In genomic region chr6:97485886-97486386, GRCm38 (mm10) we compare ENCODE assay signal across 15 mouse cellular contexts.
A peak's percentile ranks its signal among the peaks of the same experiment; 100 is the strongest.
DNase-seq lines count a peak whose midpoint lies in the region; ATAC-seq and TF ChIP-seq lines count a peak whose summit lies in the region.
"Had no signal": no experiment of that assay in that cellular context is flagged by ENCODE, and none has a peak within 500 bp of the region (broad histone marks: within the 10 kb centered on the region; RNA-seq: fewer than 3 reads in every experiment).

No protein-coding gene starts in this region.

- no peak overlapping the region for H3K9ac ChIP-seq in hindbrain, postnatal 0 days (replicated peaks; ENCODE audit: low read length)
- no peak overlapping the region for H3K9ac ChIP-seq in midbrain, postnatal 0 days (replicated peaks; ENCODE audit: low read length, poor library complexity, severe bottlenecking)
- no peak overlapping the region for H3K9ac ChIP-seq in midbrain, embryonic 16.5 days (ENCODE audit: low read depth, low read length)
- H3K9ac ChIP-seq: forebrain, embryonic 15.5 days; intestine, embryonic 15.5 days; liver, postnatal 0 days had no signal

- H3K4me1 ChIP-seq in hindbrain, postnatal 0 days (ENCODE audit: insufficient read depth, low read length), result peaks cover 18% of the 10 kb centered on the region
- peaks cover 24% of the 10 kb centered on the region for H3K4me1 ChIP-seq in hindbrain, embryonic 10.5 days (replicated peaks)
- H3K4me1 ChIP-seq in midbrain, postnatal 0 days (ENCODE audit: insufficient read depth, low read length), result peaks cover 5% of the 10 kb centered on the region; the same call in 1 of the 2 replicates
- H3K4me1 ChIP-seq in midbrain, embryonic 16.5 days (ENCODE audit: control insufficient read depth, insufficient read depth, low read length), result peaks cover 16% of the 10 kb centered on the region

- no peaks in the 10 kb centered on the region for H3K9me3 ChIP-seq in hindbrain, postnatal 0 days (ENCODE audit: low read length)
- H3K9me3 ChIP-seq in hindbrain, embryonic 10.5 days, result no peaks in the 10 kb centered on the region
- H3K9me3 ChIP-seq in midbrain, postnatal 0 days (ENCODE audit: low read length), result no peaks in the 10 kb centered on the region
- no peaks in the 10 kb centered on the region for H3K9me3 ChIP-seq in midbrain, embryonic 16.5 days (replicated peaks; ENCODE audit: control insufficient read depth, low read length, poor library complexity, severe bottlenecking)
- H3K9me3 ChIP-seq: forebrain, embryonic 15.5 days; intestine, embryonic 15.5 days; limb, embryonic 13.5 days had no signal

- H3K27ac ChIP-seq in hindbrain, postnatal 0 days, result no peak overlapping the region
- no peak overlapping the region for H3K27ac ChIP-seq in hindbrain, embryonic 10.5 days
- no peak overlapping the region for H3K27ac ChIP-seq in midbrain, postnatal 0 days (ENCODE audit: low read depth, low read length)
- H3K27ac ChIP-seq in midbrain, embryonic 16.5 days (ENCODE audit: low read length), result no peak overlapping the region
- H3K27ac ChIP-seq: forebrain, embryonic 15.5 days; intestine, embryonic 15.5 days; limb, embryonic 13.5 days had no signal

- H3K36me3 ChIP-seq in hindbrain, postnatal 0 days (ENCODE audit: insufficient read depth, low read length), result no peaks in the 10 kb centered on the region
- no peaks in the 10 kb centered on the region for H3K36me3 ChIP-seq in hindbrain, embryonic 10.5 days
- no peaks in the 10 kb centered on the region for H3K36me3 ChIP-seq in midbrain, postnatal 0 days (ENCODE audit: insufficient read depth, low read length)
- no peaks in the 10 kb centered on the region for H3K36me3 ChIP-seq in midbrain, embryonic 16.5 days (ENCODE audit: control insufficient read depth, insufficient read depth, low read length)
- H3K36me3 ChIP-seq: forebrain, embryonic 15.5 days; intestine, embryonic 15.5 days; limb, embryonic 13.5 days had no signal

- peak overlapping the region; percentile 97; the same call in 1 of the 2 replicates for H3K4me2 ChIP-seq in hindbrain, postnatal 0 days (ENCODE audit: low read depth, low read length)
- H3K4me2 ChIP-seq in midbrain, postnatal 0 days (ENCODE audit: low read depth, low read length, poor library complexity, severe bottlenecking), result 0 out of 2 replicates have a peak overlapping the region, but pooled peaks have one; percentile 15
- H3K4me2 ChIP-seq in midbrain, embryonic 16.5 days (ENCODE audit: low read length), result no peak overlapping the region
- H3K4me2 ChIP-seq: midbrain, embryonic 11.5 days had no signal

- intact Hi-C loops in gastrocnemius, postnatal 36 days (cut with DNase I), result no loop called here

- no peak for ATAC-seq in hindbrain, postnatal 0 days
- ATAC-seq in midbrain, postnatal 0 days (ENCODE audit: low FRiP score), result no peak
- ATAC-seq in midbrain, embryonic 16.5 days, result no peak
- ATAC-seq: forebrain, embryonic 15.5 days; intestine, embryonic 15.5 days; liver, postnatal 0 days had no signal

- WGBS in hindbrain, postnatal 0 days, result 56% methylated on average over 11 of the region's 11 CpGs
- 83% methylated on average over 11 of the region's 11 CpGs for WGBS in hindbrain, embryonic 10.5 days
- WGBS in midbrain, postnatal 0 days, result 76% methylated on average over 11 of the region's 11 CpGs
- WGBS in midbrain, embryonic 16.5 days, result 77% methylated on average over 11 of the region's 11 CpGs

- peak; percentile 47 for DNase-seq in gastrocnemius, adult 18-20 months (ENCODE audit: low spot score)
- DNase-seq in gastrocnemius, adult 8-10 months (ENCODE audit: low spot score in 2 of 2), result no peak
- peak; percentile 28 for DNase-seq in hindbrain, postnatal 0 days (ENCODE audit: low spot score)
- no peak for DNase-seq in hindbrain, embryonic 10.5 days (ENCODE audit: low spot score)
- peak; percentile 19 for DNase-seq in midbrain, postnatal 0 days (ENCODE audit: low spot score)
- peak; percentile 31 to 47 for DNase-seq in gastrocnemius, postnatal 36 days
- DNase-seq in lung, adult 18-20 months, result no peak
- DNase-seq: cerebellum, adult 11-12 months; liver, postnatal 0 days; lung, postnatal 36 days had no signal

- TF ChIP-seq CTCF in hindbrain, postnatal 0 days (IDR thresholded peaks at IDR 0.05; ENCODE audit: low read depth), result no peak; the same call in 1 of the 2 replicates
- TF ChIP-seq CTCF in midbrain, postnatal 0 days (IDR thresholded peaks at IDR 0.05), result peak; percentile 10; the same call in 1 of the 2 replicates

- no peaks in the 10 kb centered on the region for H3K27me3 ChIP-seq in hindbrain, postnatal 0 days (ENCODE audit: insufficient read depth, low read length)
- H3K27me3 ChIP-seq in hindbrain, embryonic 10.5 days (ENCODE audit: insufficient read depth, poor library complexity, severe bottlenecking), result peaks cover 46% of the 10 kb centered on the region
- H3K27me3 ChIP-seq in midbrain, postnatal 0 days (ENCODE audit: insufficient read depth, low read length), result no peaks in the 10 kb centered on the region
- H3K27me3 ChIP-seq in midbrain, embryonic 16.5 days (ENCODE audit: control insufficient read depth, insufficient read depth, low read depth, low read length), result no peaks in the 10 kb centered on the region
- H3K27me3 ChIP-seq: forebrain, embryonic 15.5 days; intestine, embryonic 15.5 days had no signal

- no peak overlapping the region for H3K4me3 ChIP-seq in hindbrain, postnatal 0 days (ENCODE audit: low read length)
- H3K4me3 ChIP-seq in hindbrain, embryonic 10.5 days, result no peak overlapping the region
- H3K4me3 ChIP-seq in midbrain, postnatal 0 days (ENCODE audit: low read depth, low read length), result no peak overlapping the region
- H3K4me3 ChIP-seq in midbrain, embryonic 16.5 days (ENCODE audit: low read depth, low read length), result no peak overlapping the region
- H3K4me3 ChIP-seq: forebrain, embryonic 15.5 days had no signal

Comparison
In these comparisons a context has a peak if more than half of its experiments do, and no peak if none do; other contexts are left out.
1. DNase-seq: peak in gastrocnemius, adult 18-20 months (single experiment), hindbrain, postnatal 0 days (single experiment), midbrain, postnatal 0 days (single experiment) and gastrocnemius, postnatal 36 days (2 of 2); none in gastrocnemius, adult 8-10 months (0 of 2), hindbrain, embryonic 10.5 days (single experiment) and lung, adult 18-20 months (0 of 2).